Mouse (Mus musculus): ENCODE data around the gene Eng.

Gene Eng

DNA sequence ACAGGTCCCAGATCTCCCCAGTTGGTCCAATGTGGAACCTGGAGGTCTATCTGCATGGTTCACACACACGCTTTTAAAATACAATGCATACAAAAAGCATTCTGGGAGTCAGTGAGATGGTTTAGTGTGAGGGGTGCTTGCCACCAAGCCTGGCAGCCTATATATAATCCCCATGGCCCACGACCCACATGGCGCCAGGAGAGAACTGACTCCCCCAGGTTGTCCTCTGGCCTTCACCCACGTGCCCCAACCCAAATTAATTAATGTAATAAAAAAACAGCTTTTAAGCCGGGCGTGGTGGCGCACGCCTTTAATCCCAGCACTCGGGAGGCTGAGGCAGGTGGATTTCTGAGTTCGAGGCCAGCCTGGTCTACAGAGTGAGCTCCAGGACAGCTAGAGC, 37.3 kb downstream of the Eng start:
- DNase-seq: no peak

- no peak for DNase-seq
These were observed 38.5 kb downstream of the Eng start for GRCm38 (mm10) chr2:32684681-32685428.

- no peak for DNase-seq
These were observed 39.4 kb downstream of the Eng start for GRCm38 (mm10) chr2:32685807-32686206.

DNA sequence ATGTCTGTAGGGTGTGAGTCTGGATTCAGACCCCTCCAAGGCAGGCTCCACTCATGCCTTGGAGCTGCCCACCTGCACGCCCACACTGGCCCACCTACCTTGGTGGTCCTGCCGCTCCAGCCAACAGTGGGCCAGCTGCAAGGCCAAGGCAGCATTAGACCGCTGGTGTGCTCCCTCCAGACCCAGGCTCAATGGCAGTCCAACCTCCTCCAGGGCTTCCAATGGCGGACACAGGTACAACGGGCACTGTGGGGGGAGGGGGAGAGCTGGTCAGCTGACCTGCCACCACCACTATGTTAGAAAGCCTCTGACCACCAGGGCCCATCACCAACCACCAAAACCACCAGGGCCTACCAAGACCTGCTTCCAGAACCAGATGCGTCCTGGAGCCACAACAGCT, 40.2 kb downstream of the Eng start:
- no peak for DNase-seq

DNA sequence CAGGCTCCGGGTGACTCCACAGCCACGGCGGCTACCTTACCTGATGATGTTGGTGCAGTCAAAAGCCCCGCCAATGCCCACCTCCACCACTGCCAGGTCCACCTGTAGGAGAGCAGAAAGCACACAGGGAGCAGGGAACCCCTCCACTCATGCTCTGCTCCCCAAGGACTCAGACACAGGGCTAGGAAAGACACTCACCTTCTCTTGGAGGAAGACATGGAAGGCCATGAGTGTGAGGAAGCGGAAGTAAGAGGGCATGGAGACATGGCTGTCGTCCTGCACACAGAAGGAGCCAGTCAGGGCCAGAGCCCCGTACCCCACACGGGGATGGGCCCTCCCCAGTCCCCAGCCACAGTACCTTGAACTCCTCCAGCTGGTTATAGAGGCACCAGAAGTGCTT, 41.2 kb downstream of the Eng start:
- no peak for DNase-seq

DNA sequence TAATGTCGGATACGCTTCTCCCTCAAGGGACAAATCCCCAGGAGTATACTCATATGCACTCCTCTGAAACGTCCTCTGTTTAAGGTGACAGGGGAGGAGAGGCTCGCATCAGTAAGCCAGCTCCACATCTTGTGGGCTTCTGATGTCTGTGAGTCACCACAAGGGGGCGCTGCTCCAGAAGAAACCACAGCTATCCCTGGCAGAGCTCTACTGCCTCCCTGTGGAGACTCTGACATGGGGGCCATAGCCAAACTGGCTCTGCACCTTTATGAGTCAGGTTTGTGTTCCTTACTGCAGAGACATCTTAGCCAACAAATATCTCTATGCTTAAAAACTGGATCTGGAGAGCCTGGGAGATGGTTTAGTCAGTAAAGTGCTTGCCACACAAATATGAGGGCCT, 43.0 kb downstream of the Eng start:
- peak; percentile 91 to 92 for DNase-seq

DNA sequence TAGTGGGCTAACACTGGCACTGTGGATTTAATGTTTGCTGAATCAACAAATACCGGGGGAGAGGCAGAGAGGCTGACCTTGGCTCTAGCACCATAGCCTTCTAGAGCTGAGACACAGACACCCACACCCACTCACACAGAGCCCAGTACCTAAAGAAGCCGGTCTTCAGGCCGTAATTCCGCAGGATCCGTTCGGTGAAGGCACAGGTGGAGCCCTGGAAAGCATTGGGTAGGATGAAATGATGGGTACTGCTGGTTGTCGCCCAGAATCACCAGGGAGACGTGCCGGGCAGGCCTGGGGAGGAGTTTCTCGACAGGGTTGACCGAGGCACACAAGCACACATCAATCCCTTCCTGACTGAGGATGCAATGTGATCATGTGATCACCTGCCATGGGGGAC, 44.6 kb downstream of the Eng start:
- DNase-seq: no peak

DNA sequence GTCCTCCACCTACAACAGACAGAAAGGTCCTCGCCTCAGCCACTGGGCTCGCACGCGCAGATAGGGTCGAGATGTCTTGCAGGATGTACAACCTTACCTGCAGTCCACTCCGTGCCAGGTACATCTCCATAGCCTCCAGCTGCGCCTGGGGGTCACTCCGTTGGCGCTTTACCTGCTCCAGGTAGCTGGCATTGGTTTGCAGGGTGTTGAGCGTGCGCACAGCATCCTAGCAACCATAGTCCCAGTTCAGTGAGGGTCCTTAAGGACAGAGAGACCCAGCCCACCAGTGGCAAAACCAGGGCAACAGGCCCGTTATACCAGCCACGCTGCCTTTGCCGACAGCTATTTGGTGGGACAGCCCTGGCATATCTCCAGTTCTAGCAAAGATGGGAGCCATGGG, 46.1 kb downstream of the Eng start:
- DNase-seq: no peak

DNA sequence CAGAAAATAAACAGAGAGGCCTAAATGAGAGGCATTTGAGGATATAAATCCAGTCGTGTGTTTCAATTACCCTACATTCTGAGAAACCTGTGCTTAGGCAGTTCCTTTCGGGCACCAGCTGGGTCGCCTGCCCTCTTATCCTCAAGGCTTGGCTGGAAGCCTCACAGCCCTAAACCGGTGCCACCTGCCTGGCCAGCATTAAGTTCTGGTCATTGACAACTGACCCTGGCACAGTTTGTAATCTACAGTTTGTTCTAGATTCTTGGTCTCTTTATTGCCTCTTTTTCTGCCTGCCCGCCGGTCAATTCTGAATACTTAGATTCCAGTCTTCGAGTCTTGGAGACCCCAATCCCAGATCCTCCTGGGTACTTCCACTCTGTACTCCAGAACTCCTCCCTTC, 46.9 kb downstream of the Eng start:
- DNase-seq: no peak

GRCm38 (mm10) chr2:32693823-32694411, 47.5 kb downstream of the Eng start:
- peak; percentile 93 to 96 for DNase-seq

GRCm38 (mm10) chr2:32694691-32695090, 48.3 kb downstream of the Eng start:
- no peak for DNase-seq

GRCm38 (mm10) chr2:32699680-32700079, 53.3 kb downstream of the Eng start:
- DNase-seq: no peak

DNA sequence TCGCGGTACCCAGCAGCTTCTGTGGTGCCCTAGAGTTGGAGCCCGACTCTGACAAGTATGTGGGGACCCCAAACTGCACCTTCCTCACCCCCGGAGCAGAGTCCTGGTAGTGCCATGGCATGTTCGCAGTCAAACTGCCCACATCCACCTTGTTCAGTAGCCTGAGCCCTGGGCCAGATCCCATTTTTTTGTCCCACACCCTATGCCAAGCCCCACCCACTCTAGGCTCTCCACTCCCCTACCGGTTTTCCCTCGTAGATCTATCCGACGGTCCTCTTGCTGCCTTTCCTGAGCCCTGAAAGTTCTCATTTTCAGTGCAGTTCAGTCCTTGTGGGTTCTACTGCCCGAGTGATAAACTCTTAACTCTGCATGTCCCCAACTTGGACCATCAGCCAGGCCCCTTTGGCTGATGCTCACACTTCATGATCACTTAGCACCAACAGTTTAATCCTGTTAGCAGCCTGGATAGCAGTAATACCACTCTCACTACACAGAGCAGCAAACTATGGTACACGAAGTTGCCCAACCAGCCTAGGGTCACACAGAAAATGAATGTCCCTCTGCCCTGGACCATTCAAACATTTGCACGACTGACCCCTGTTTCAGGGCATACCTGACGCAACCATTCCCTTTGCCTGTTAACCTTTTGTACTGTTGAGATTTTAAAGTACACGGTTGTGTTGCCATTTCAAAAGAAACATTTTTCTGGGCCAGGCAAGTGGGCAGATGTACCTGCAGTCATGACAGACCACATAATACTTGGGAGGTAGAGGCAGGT, 54.8 kb downstream of the Eng start:
- no peak for DNase-seq

DNA sequence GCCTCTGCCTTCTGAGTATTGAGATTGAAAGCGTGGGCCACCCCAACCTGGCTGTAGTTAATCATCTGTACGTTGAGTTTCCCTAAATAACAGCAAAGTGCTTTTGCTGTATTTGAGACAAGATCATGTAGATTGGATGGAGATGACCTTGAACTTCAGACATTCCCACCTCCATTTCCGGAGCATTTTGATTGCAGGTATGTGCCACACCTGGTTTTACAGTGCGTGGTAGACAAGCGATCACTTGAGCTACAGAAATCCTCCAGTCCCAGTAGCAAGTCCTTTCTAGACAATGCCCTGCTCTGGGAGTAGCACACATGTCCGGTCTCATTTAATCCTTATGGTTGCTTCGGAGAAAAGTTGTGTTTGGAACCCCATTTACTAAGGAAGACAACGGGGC, 56.7 kb downstream of the Eng start:
- no peak for DNase-seq

DNA sequence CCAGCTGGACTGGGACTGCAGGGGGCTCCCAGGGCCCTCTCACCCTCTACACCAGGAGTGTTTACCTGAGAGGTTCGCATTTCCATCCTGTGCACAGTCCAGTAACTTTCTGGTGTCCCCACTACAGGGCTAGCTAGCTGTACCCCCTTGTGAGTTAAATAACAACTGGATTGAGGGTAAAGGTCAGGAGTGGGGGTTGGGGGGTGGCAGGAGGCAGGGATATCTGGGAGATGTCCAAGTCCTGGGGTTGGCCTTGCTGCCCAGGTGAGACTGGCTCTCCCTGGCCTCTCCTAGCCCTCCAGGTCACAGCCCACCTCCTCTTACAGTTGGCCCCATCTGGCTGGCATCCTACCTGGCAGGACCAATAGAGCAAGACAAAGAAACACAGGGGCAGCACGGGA, 57.6 kb downstream of the Eng start, which contains the start of gene Fpgs:
Gene Fpgs, minus strand, starts transcription at position 125 of the 401 bp plus-strand sequence.
- no peak for DNase-seq

- no peak for DNase-seq
These were observed 58.6 kb downstream of the Eng start for GRCm38 (mm10) chr2:32705018-32705417.

- DNase-seq: no peak
These were observed 60.6 kb downstream of the Eng start for GRCm38 (mm10) chr2:32706971-32707370.

DNA sequence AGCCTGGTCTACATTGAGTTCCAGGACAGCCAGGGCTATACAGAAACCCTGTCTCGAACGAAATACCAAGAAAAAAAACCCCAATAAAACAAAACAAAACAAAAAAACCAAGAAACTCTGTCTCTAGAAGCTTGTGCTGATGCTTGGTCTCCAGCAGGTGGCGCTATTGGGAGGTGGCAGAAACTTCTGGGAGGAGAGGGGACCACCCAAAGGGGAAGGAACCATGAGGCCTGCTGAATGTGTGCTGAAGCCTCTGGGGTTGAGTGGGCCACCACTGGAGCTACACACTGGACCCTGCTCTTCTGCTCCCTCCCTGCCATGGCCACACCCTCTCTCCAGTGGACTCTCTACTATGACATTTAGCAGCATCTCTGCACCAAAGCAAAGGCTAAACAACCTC, 62.2 kb downstream of the Eng start:
- peak; percentile 30 to 54 for DNase-seq

DNA sequence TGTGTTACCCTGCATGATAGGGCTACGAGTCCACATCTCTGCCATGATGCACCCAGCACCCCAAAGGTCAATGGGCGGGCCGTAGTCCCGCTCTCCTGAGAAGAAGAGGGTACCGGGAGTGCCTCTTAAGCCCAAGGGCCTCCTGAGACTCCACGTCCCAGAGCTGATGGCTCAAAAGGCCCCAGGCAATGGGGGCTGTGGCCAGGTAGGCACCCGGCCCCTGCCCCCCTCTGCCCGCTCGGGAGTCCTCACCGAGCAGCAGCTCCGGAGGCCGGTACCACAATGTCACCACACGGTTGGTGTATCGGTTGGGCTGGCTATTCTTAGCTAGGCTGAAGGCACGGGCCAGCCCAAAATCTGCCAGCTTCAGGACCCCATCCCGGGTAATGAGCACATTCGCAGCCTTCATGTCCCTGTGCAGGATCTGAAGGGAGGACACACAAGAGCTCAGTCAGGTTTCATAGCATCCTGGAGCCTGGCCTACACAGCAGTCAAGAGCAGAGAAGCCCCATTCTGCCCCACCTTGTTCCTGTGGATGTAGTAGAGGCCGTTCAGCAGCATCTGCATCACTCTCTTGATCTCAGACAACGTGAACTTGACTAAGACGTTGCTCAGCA, 63.2 kb downstream of the Eng start:
- no peak for DNase-seq

DNA sequence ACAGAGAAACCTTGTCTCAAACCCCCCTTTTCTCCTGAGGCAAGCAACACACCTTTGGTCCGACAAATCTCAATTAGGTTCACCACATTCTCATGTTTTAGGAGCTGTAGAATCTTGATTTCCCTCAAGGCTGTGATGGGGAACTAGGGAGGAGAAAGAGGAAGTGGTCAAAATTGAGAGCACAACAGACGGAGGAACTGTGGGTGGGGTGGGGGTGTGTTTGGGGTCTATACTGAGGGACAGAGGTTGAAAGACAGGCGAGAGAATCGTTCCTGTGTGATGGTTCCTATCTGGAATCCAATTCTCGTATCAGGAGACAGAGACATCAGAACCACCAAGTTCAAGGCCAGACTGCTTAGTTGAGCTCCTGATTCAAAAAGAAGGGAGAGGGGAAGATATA, 64.0 kb downstream of the Eng start:
- no peak for DNase-seq

DNA sequence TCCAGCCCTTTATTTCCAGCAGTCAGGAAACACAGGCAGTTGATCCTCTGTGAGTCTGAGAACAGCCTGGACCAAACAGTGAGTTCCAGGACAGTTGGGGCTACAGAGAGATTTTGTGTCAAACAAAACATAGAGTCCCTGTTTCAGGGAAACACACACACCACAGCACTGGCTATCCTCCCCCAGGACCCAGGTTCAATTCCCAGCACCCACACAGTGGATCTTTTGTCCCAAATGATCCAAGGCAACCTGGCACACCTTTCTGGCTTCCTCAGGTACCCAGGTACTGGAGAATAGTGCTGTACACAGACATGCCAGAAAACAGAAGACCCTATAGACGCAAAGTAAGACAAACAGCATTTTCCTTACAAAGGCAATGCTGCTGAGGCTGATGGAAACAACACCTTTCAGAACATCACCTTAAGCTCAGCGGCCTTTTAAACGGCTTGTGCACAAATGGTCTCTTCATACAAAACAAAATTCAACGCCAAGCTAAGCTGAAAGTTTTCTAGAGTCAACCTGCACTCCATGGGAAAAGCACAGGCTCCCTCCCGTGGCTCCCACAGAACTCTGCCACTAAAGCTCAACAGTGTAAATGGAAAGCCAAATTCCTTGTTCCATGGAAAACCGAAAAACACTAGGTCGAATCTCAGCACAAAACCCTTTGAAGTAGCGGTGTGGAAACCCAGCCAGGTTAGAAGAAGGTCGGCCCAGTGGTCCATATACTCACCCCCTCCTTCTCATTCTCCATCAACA, 65.1 kb downstream of the Eng start:
- no peak for DNase-seq

DNA sequence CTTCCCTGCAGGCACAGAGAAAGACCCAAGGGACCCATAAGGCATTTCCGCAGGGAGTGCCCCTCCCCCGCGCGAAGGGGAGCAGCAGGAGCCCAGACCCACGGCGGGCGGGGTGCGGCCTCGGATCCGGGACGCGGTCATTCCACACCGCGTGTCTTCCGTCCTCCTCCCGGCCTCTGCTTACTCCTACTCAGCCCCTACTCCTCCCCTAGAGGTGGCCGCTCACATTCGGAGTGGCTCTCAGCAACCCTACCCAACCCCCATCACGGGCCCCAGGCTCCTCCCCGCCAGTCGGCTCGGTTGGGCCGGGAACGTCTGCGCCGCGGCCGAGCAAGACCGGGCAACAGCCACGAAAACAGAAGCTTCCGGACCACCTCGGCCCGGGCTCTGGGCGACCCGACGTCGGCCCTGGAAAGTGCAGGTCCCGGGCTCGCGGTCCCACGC, 65.7 kb downstream of the Eng start:
- DNase-seq: peak; percentile 55 to 61

GRCm38 (mm10) chr2:32712586-32712933, 66.2 kb downstream of the Eng start:
- peak; percentile 93 to 98 for DNase-seq

All from cerebellum, adult 18-20 months (tissue).